Mouse (Mus musculus): ENCODE measurements around the gene Rars2. TPM values are rescaled to one million over a fixed set of nuclear protein-coding genes. Genes with fewer than 3 reads are reported as not detected.

Gene Rars2
- polyA plus RNA-seq, 1 experiment = 10.3 TPM

- Histone ChIP-seq H3K27me3 (ENCODE audit: control insufficient read depth, insufficient read depth, low read length) (no peaks in the 10 kb centered on the region), H3K4me3 (ENCODE audit: control insufficient read depth, insufficient read depth, low read length) (no peak overlapping the region), H3K4me1 (replicated peaks; ENCODE audit: control insufficient read depth, insufficient read depth, low read length) (no peaks in the 10 kb centered on the region), H3K27ac (ENCODE audit: control insufficient read depth, insufficient read depth, low read length) (no peak overlapping the region), H3K36me3 (ENCODE audit: control insufficient read depth, insufficient read depth, low read length) (peaks cover 21% of the 10 kb centered on the region)
- WGBS = 98% methylated on average over 10 of the region's 10 CpGs
- no peak for DNase-seq
- TF ChIP-seq CTCF (IDR thresholded peaks at IDR 0.05; ENCODE audit: borderline replicate concordance, control insufficient read depth, extremely low read depth, insufficient read depth, low read length, poor library complexity) (no peak), POLR2A (IDR thresholded peaks at IDR 0.05; ENCODE audit: control insufficient read depth, extremely low read depth, insufficient read depth, low read length, poor library complexity) (no peak)
These were observed 41.3 kb downstream of the Rars2 start for GRCm38 (mm10) chr4:34656101-34656500.

- Histone ChIP-seq H3K4me1 (replicated peaks; ENCODE audit: control insufficient read depth, insufficient read depth, low read length) (no peaks in the 10 kb centered on the region), H3K27ac (ENCODE audit: control insufficient read depth, insufficient read depth, low read length) (no peak overlapping the region), H3K4me3 (ENCODE audit: control insufficient read depth, insufficient read depth, low read length) (no peak overlapping the region), H3K27me3 (ENCODE audit: control insufficient read depth, insufficient read depth, low read length) (no peaks in the 10 kb centered on the region), H3K36me3 (ENCODE audit: control insufficient read depth, insufficient read depth, low read length) (peaks cover 27% of the 10 kb centered on the region)
- DNase-seq = no peak
- no peak for TF ChIP-seq CTCF (IDR thresholded peaks at IDR 0.05; ENCODE audit: borderline replicate concordance, control insufficient read depth, extremely low read depth, insufficient read depth, low read length, poor library complexity)
- no peak for TF ChIP-seq POLR2A (IDR thresholded peaks at IDR 0.05; ENCODE audit: control insufficient read depth, extremely low read depth, insufficient read depth, low read length, poor library complexity)
- 95% methylated on average over 2 of the region's 2 CpGs for WGBS
These were observed 44.3 kb downstream of the Rars2 start for GRCm38 (mm10) chr4:34659012-34659411.

- TF ChIP-seq POLR2A (IDR thresholded peaks at IDR 0.05; ENCODE audit: control insufficient read depth, extremely low read depth, insufficient read depth, low read length, poor library complexity) = no peak
- H3K4me3 ChIP-seq (ENCODE audit: control insufficient read depth, insufficient read depth, low read length) = no peak overlapping the region
- no peak for DNase-seq
- peaks cover 22% of the 10 kb centered on the region for H3K36me3 ChIP-seq (ENCODE audit: control insufficient read depth, insufficient read depth, low read length)
- WGBS = 100% methylated on average over 2 of the region's 2 CpGs
- H3K4me1 ChIP-seq (replicated peaks; ENCODE audit: control insufficient read depth, insufficient read depth, low read length) = no peaks in the 10 kb centered on the region
- no peak overlapping the region for H3K27ac ChIP-seq (ENCODE audit: control insufficient read depth, insufficient read depth, low read length)
- H3K27me3 ChIP-seq (ENCODE audit: control insufficient read depth, insufficient read depth, low read length) = no peaks in the 10 kb centered on the region
These were observed 46.8 kb downstream of the Rars2 start for GRCm38 (mm10) chr4:34661514-34661913.

GRCm38 (mm10) chr4:34661927-34662326, 47.2 kb downstream of the Rars2 start:
- Histone ChIP-seq H3K27me3 (ENCODE audit: control insufficient read depth, insufficient read depth, low read length) (no peaks in the 10 kb centered on the region), H3K27ac (ENCODE audit: control insufficient read depth, insufficient read depth, low read length) (no peak overlapping the region), H3K4me3 (ENCODE audit: control insufficient read depth, insufficient read depth, low read length) (no peak overlapping the region), H3K36me3 (ENCODE audit: control insufficient read depth, insufficient read depth, low read length) (peaks cover 23% of the 10 kb centered on the region), H3K4me1 (replicated peaks; ENCODE audit: control insufficient read depth, insufficient read depth, low read length) (no peaks in the 10 kb centered on the region)
- DNase-seq = no peak
- TF ChIP-seq CTCF (IDR thresholded peaks at IDR 0.05; ENCODE audit: borderline replicate concordance, control insufficient read depth, extremely low read depth, insufficient read depth, low read length, poor library complexity) = no peak
- 96% methylated on average over 6 of the region's 6 CpGs for WGBS

GRCm38 (mm10) chr4:34667923-34668322, 53.2 kb downstream of the Rars2 start:
- WGBS = 94% methylated on average over 5 of the region's 5 CpGs
- no peaks in the 10 kb centered on the region for H3K4me1 ChIP-seq (replicated peaks; ENCODE audit: control insufficient read depth, insufficient read depth, low read length)
- H3K27ac ChIP-seq (ENCODE audit: control insufficient read depth, insufficient read depth, low read length) = no peak overlapping the region
- H3K4me3 ChIP-seq (ENCODE audit: control insufficient read depth, insufficient read depth, low read length) = no peak overlapping the region
- TF ChIP-seq POLR2A (IDR thresholded peaks at IDR 0.05; ENCODE audit: control insufficient read depth, extremely low read depth, insufficient read depth, low read length, poor library complexity) (no peak), CTCF (IDR thresholded peaks at IDR 0.05; ENCODE audit: borderline replicate concordance, control insufficient read depth, extremely low read depth, insufficient read depth, low read length, poor library complexity) (no peak)
- H3K27me3 ChIP-seq (ENCODE audit: control insufficient read depth, insufficient read depth, low read length) = no peaks in the 10 kb centered on the region
- no peak for DNase-seq
- peaks cover 17% of the 10 kb centered on the region for H3K36me3 ChIP-seq (ENCODE audit: control insufficient read depth, insufficient read depth, low read length)

GRCm38 (mm10) chr4:34673721-34674120, 59.0 kb downstream of the Rars2 start:
- H3K27ac ChIP-seq (ENCODE audit: control insufficient read depth, insufficient read depth, low read length) = no peak overlapping the region
- H3K36me3 ChIP-seq (ENCODE audit: control insufficient read depth, insufficient read depth, low read length) = peaks cover 1% of the 10 kb centered on the region
- no peaks in the 10 kb centered on the region for H3K4me1 ChIP-seq (replicated peaks; ENCODE audit: control insufficient read depth, insufficient read depth, low read length)
- 96% methylated on average over 5 of the region's 5 CpGs for WGBS
- H3K27me3 ChIP-seq (ENCODE audit: control insufficient read depth, insufficient read depth, low read length) = no peaks in the 10 kb centered on the region
- TF ChIP-seq CTCF (IDR thresholded peaks at IDR 0.05; ENCODE audit: borderline replicate concordance, control insufficient read depth, extremely low read depth, insufficient read depth, low read length, poor library complexity) = no peak
- TF ChIP-seq POLR2A (IDR thresholded peaks at IDR 0.05; ENCODE audit: control insufficient read depth, extremely low read depth, insufficient read depth, low read length, poor library complexity) = no peak
- H3K4me3 ChIP-seq (ENCODE audit: control insufficient read depth, insufficient read depth, low read length) = no peak overlapping the region
- DNase-seq = no peak

GRCm38 (mm10) chr4:34680530-34680929, 65.8 kb downstream of the Rars2 start:
- no peaks in the 10 kb centered on the region for H3K27me3 ChIP-seq (ENCODE audit: control insufficient read depth, insufficient read depth, low read length)
- 92% methylated on average over 5 of the region's 5 CpGs for WGBS
- TF ChIP-seq POLR2A (IDR thresholded peaks at IDR 0.05; ENCODE audit: control insufficient read depth, extremely low read depth, insufficient read depth, low read length, poor library complexity) (no peak), CTCF (IDR thresholded peaks at IDR 0.05; ENCODE audit: borderline replicate concordance, control insufficient read depth, extremely low read depth, insufficient read depth, low read length, poor library complexity) (no peak)
- DNase-seq = no peak
- H3K27ac ChIP-seq (ENCODE audit: control insufficient read depth, insufficient read depth, low read length) = no peak overlapping the region
- H3K4me1 ChIP-seq (replicated peaks; ENCODE audit: control insufficient read depth, insufficient read depth, low read length) = no peaks in the 10 kb centered on the region
- 0 out of 2 replicates have a peak, but pooled peaks cover 4% of the 10 kb centered on the region for H3K36me3 ChIP-seq (ENCODE audit: control insufficient read depth, insufficient read depth, low read length)
- no peak overlapping the region for H3K4me3 ChIP-seq (ENCODE audit: control insufficient read depth, insufficient read depth, low read length)

Measured in thymus, adult 2 months (tissue).